Mouse (Mus musculus): ENCODE measurements around the gene Tcerg1l.

GRCm38 (mm10) chr7:138284790-138285189, 112.7 kb downstream of the Tcerg1l start:
- TF ChIP-seq CTCF (IDR thresholded peaks at IDR 0.05; ENCODE audit: extremely low read depth, insufficient read length, insufficient replicate concordance, low read depth, low read length), result no peak
- no peak for TF ChIP-seq POLR2A (IDR thresholded peaks at IDR 0.05; ENCODE audit: low read depth, low read length)

Data from small intestine, adult 2 months (tissue).